Mouse (Mus musculus): ENCODE results near the gene Sctr.

Sctr gene

GRCm38 (mm10) chr1:120069120-120069519, 62.4 kb downstream of the Sctr start:
- DNase-seq (ENCODE audit: low read depth): no peak

GRCm38 (mm10) chr1:120070168-120070567, 63.5 kb downstream of the Sctr start:
- no peak for DNase-seq (ENCODE audit: low read depth)

- DNase-seq (ENCODE audit: low read depth): no peak
These were observed 64.4 kb downstream of the Sctr start for GRCm38 (mm10) chr1:120071133-120071532.

GRCm38 (mm10) chr1:120072900-120073299, 66.2 kb downstream of the Sctr start:
- no peak for DNase-seq (ENCODE audit: low read depth)

- no peak for DNase-seq (ENCODE audit: low read depth)
These were observed 67.0 kb downstream of the Sctr start, which contains the start of gene Tmem37 for GRCm38 (mm10) chr1:120073519-120074306. Gene Tmem37, minus strand, starts transcription at chr1:120074074.

- DNase-seq (ENCODE audit: low read depth): no peak
These were observed 67.6 kb downstream of the Sctr start for GRCm38 (mm10) chr1:120074307-120074702.

- DNase-seq (ENCODE audit: low read depth): no peak
These were observed 68.2 kb downstream of the Sctr start for GRCm38 (mm10) chr1:120074931-120075330.

GRCm38 (mm10) chr1:120075507-120075906, 68.8 kb downstream of the Sctr start:
- DNase-seq (ENCODE audit: low read depth): no peak

- DNase-seq (ENCODE audit: low read depth): no peak
These were observed 71.2 kb downstream of the Sctr start for GRCm38 (mm10) chr1:120077746-120078410.

GRCm38 (mm10) chr1:120080632-120081031, 73.9 kb downstream of the Sctr start:
- no peak for DNase-seq (ENCODE audit: low read depth)

GRCm38 (mm10) chr1:120082957-120083585, 76.4 kb downstream of the Sctr start:
- DNase-seq (ENCODE audit: low read depth): no peak

GRCm38 (mm10) chr1:120083921-120084517, 77.3 kb downstream of the Sctr start:
- DNase-seq (ENCODE audit: low read depth): no peak

- DNase-seq (ENCODE audit: low read depth): no peak
These were observed 79.0 kb downstream of the Sctr start for GRCm38 (mm10) chr1:120085696-120086095.

- DNase-seq (ENCODE audit: low read depth): no peak
These were observed 80.0 kb downstream of the Sctr start for GRCm38 (mm10) chr1:120086644-120087043.

- DNase-seq (ENCODE audit: low read depth): no peak
These were observed 82.5 kb downstream of the Sctr start for GRCm38 (mm10) chr1:120089180-120089579.

GRCm38 (mm10) chr1:120090880-120091570, 84.3 kb downstream of the Sctr start:
- no peak for DNase-seq (ENCODE audit: low read depth)

- DNase-seq (ENCODE audit: low read depth): peak; percentile 64
These were observed 86.9 kb downstream of the Sctr start for GRCm38 (mm10) chr1:120093482-120094134.

GRCm38 (mm10) chr1:120094920-120095319, 88.2 kb downstream of the Sctr start:
- DNase-seq (ENCODE audit: low read depth): no peak

GRCm38 (mm10) chr1:120098327-120098726, 91.6 kb downstream of the Sctr start:
- DNase-seq (ENCODE audit: low read depth): no peak

GRCm38 (mm10) chr1:120099483-120099882, 92.8 kb downstream of the Sctr start:
- no peak for DNase-seq (ENCODE audit: low read depth)

GRCm38 (mm10) chr1:120100456-120101226, 93.9 kb downstream of the Sctr start:
- DNase-seq (ENCODE audit: low read depth): no peak

Data from c-Kit-positive CD71-positive TER-119-negative erythroid progenitor cells, embryonic 14.5 days (primary cell).